Mouse (Mus musculus): ENCODE data around the gene Gstp1.
"Not testable (repeated sequence)": the region's sequence is repeated elsewhere in the genome, so short reads cannot be mapped to it uniquely, and the experiment has no call there.

Gene Gstp1

GRCm38 (mm10) chr19:4037788-4038232 is at the start of gene Gstp1:
TSS of gene Gstp1 (minus strand) at chr19:4037985.
- DNase-seq (ENCODE audit: low spot score in 2 of 2) = peak; percentile 72 to 82

GRCm38 (mm10) chr19:4087090-4087489 is 49.3 kb upstream of the Gstp1 start:
- no peak for DNase-seq (ENCODE audit: low spot score in 2 of 2)

- DNase-seq (ENCODE audit: low spot score in 2 of 2) = no peak
These were observed 48.4 kb upstream of the Gstp1 start for GRCm38 (mm10) chr19:4086156-4086555.

- no peak for DNase-seq (ENCODE audit: low spot score in 2 of 2)
These were observed 47.2 kb upstream of the Gstp1 start for GRCm38 (mm10) chr19:4084984-4085383.

- no peak for DNase-seq (ENCODE audit: low spot score in 2 of 2)
These were observed 46.0 kb upstream of the Gstp1 start for GRCm38 (mm10) chr19:4083826-4084225.

- no peak for DNase-seq (ENCODE audit: low spot score in 2 of 2)
These were observed 45.5 kb upstream of the Gstp1 start for GRCm38 (mm10) chr19:4083316-4083715.

- no peak for DNase-seq (ENCODE audit: low spot score in 2 of 2)
These were observed 44.6 kb upstream of the Gstp1 start for GRCm38 (mm10) chr19:4082219-4082965.

- no peak for DNase-seq (ENCODE audit: low spot score in 2 of 2)
These were observed 43.6 kb upstream of the Gstp1 start, which contains the start of gene Cabp2 for GRCm38 (mm10) chr19:4081394-4081793. TSS of gene Cabp2 (plus strand) at chr19:4081578.

- DNase-seq (ENCODE audit: low spot score in 2 of 2) = no peak
These were observed 42.8 kb upstream of the Gstp1 start for GRCm38 (mm10) chr19:4080511-4081009.

- no peak for DNase-seq (ENCODE audit: low spot score in 2 of 2)
These were observed 41.8 kb upstream of the Gstp1 start for GRCm38 (mm10) chr19:4079594-4079993.

GRCm38 (mm10) chr19:4075531-4075930 is 37.7 kb upstream of the Gstp1 start:
- no peak for DNase-seq (ENCODE audit: low spot score in 2 of 2)

GRCm38 (mm10) chr19:4072706-4073424 is 35.1 kb upstream of the Gstp1 start:
- DNase-seq (ENCODE audit: low spot score in 2 of 2) = no peak

- no peak for DNase-seq (ENCODE audit: low spot score in 2 of 2)
These were observed 33.6 kb upstream of the Gstp1 start for GRCm38 (mm10) chr19:4071406-4071805.

- DNase-seq (ENCODE audit: low spot score in 2 of 2) = no peak
These were observed 33.0 kb upstream of the Gstp1 start for GRCm38 (mm10) chr19:4070756-4071155.

GRCm38 (mm10) chr19:4070311-4070710 is 32.5 kb upstream of the Gstp1 start:
- DNase-seq (ENCODE audit: low spot score in 2 of 2) = no peak

GRCm38 (mm10) chr19:4068717-4069410 is 31.1 kb upstream of the Gstp1 start:
- no peak for DNase-seq (ENCODE audit: low spot score in 2 of 2)

GRCm38 (mm10) chr19:4068242-4068641 is 30.5 kb upstream of the Gstp1 start:
- DNase-seq (ENCODE audit: low spot score in 2 of 2) = not testable (repeated sequence)

- no peak for DNase-seq (ENCODE audit: low spot score in 2 of 2)
These were observed 29.1 kb upstream of the Gstp1 start for GRCm38 (mm10) chr19:4066877-4067276.

- no peak for DNase-seq (ENCODE audit: low spot score in 2 of 2)
These were observed 28.5 kb upstream of the Gstp1 start for GRCm38 (mm10) chr19:4066280-4066679.

GRCm38 (mm10) chr19:4064501-4064900 is 26.7 kb upstream of the Gstp1 start:
- DNase-seq (ENCODE audit: low spot score in 2 of 2) = not testable (repeated sequence)

GRCm38 (mm10) chr19:4063357-4063756 is 25.6 kb upstream of the Gstp1 start:
- DNase-seq (ENCODE audit: low spot score in 2 of 2) = not testable (repeated sequence)

- no peak for DNase-seq (ENCODE audit: low spot score in 2 of 2)
These were observed 23.2 kb upstream of the Gstp1 start for GRCm38 (mm10) chr19:4060899-4061465.
